Mouse (Mus musculus): ENCODE measurements around the gene Tmigd3. TPM values are rescaled to one million over a fixed set of nuclear protein-coding genes. Genes with fewer than 3 reads are reported as not detected.

The Tmigd3 gene
- polyA plus RNA-seq (2015; fragmentation: Nextera tagmentation; extraction: Ambion mirVana) = not detected in 2 replicates

- WGBS = 88% methylated on average over 3 of the region's 3 CpGs
- H3K36me3 ChIP-seq = no peaks in the 10 kb centered on the region
- no peak within 1 kb of the TSS for H3K4me2 ChIP-seq
- H3K27ac ChIP-seq (replicated peaks) = no peak within 1 kb of the TSS
- H3K27me3 ChIP-seq = no peaks in the 10 kb centered on the region
- H3K9ac ChIP-seq = no peak within 1 kb of the TSS
- no peak within 1 kb of the TSS for H3K4me3 ChIP-seq
- peaks cover 4% of the 10 kb centered on the region for H3K4me1 ChIP-seq (replicated peaks)
- ATAC-seq (ENCODE audit: low read depth) = no peak
- no peaks in the 10 kb centered on the region for H3K9me3 ChIP-seq
These were observed at the start of gene Tmigd3, which contains the start of gene Adora3 for GRCm38 (mm10) chr3:105870558-105870957. Gene Tmigd3 (plus strand): TSS chr3:105870903. Gene Adora3 (plus strand): TSS chr3:105870858.

GRCm38 (mm10) chr3:105821504-105821903 lies 49.2 kb upstream of the Tmigd3 start:
- Histone ChIP-seq H3K4me2 (no peak overlapping the region), H3K4me3 (no peak overlapping the region), H3K27ac (replicated peaks) (no peak overlapping the region), H3K9ac (no peak overlapping the region), H3K4me1 (replicated peaks) (no peaks in the 10 kb centered on the region), H3K27me3 (no peaks in the 10 kb centered on the region), H3K36me3 (no peaks in the 10 kb centered on the region), H3K9me3 (no peaks in the 10 kb centered on the region)
- 94% methylated on average over 3 of the region's 3 CpGs for WGBS
- no peak for ATAC-seq (ENCODE audit: low read depth)

- Histone ChIP-seq H3K4me3 (no peak overlapping the region), H3K27me3 (no peaks in the 10 kb centered on the region)
- no peak for ATAC-seq (ENCODE audit: low read depth)
These were observed 47.1 kb upstream of the Tmigd3 start for GRCm38 (mm10) chr3:105823609-105824008.

GRCm38 (mm10) chr3:105824103-105824502 lies 46.6 kb upstream of the Tmigd3 start:
- H3K27me3 ChIP-seq = no peaks in the 10 kb centered on the region
- no peak overlapping the region for H3K4me3 ChIP-seq
- no peaks in the 10 kb centered on the region for H3K9me3 ChIP-seq
- no peak overlapping the region for H3K4me2 ChIP-seq
- no peaks in the 10 kb centered on the region for H3K36me3 ChIP-seq
- ATAC-seq (ENCODE audit: low read depth) = no peak
- H3K4me1 ChIP-seq (replicated peaks) = no peaks in the 10 kb centered on the region
- no peak overlapping the region for H3K27ac ChIP-seq (replicated peaks)
- 63% methylated on average over 5 of the region's 5 CpGs for WGBS
- no peak overlapping the region for H3K9ac ChIP-seq

More at GRCm38 (mm10) chr3:105823609-105824008, 47.1 kb upstream of the Tmigd3 start:
- H3K36me3 ChIP-seq = no peaks in the 10 kb centered on the region
- no peak overlapping the region for H3K4me2 ChIP-seq
- H3K27ac ChIP-seq (replicated peaks) = no peak overlapping the region
- no peak overlapping the region for H3K9ac ChIP-seq
- no peaks in the 10 kb centered on the region for H3K9me3 ChIP-seq
- no peaks in the 10 kb centered on the region for H3K4me1 ChIP-seq (replicated peaks)

GRCm38 (mm10) chr3:105824704-105825103 lies 46.0 kb upstream of the Tmigd3 start:
- Histone ChIP-seq H3K27me3 (no peaks in the 10 kb centered on the region), H3K4me2 (no peak overlapping the region), H3K9ac (no peak overlapping the region), H3K36me3 (no peaks in the 10 kb centered on the region), H3K9me3 (no peaks in the 10 kb centered on the region), H3K27ac (replicated peaks) (no peak overlapping the region), H3K4me1 (replicated peaks) (no peaks in the 10 kb centered on the region), H3K4me3 (no peak overlapping the region)
- no peak for ATAC-seq (ENCODE audit: low read depth)
- WGBS = 61% methylated on average over 2 of the region's 2 CpGs

- H3K4me3 ChIP-seq = no peak overlapping the region
- no peaks in the 10 kb centered on the region for H3K27me3 ChIP-seq
- no peak for ATAC-seq (ENCODE audit: low read depth)
- H3K4me2 ChIP-seq = no peak overlapping the region
- H3K4me1 ChIP-seq (replicated peaks) = no peaks in the 10 kb centered on the region
- 73% methylated on average over 7 of the region's 7 CpGs for WGBS
- H3K9me3 ChIP-seq = no peaks in the 10 kb centered on the region
- H3K36me3 ChIP-seq = no peaks in the 10 kb centered on the region
- no peak overlapping the region for H3K27ac ChIP-seq (replicated peaks)
- no peak overlapping the region for H3K9ac ChIP-seq
These were observed 45.1 kb upstream of the Tmigd3 start for GRCm38 (mm10) chr3:105825501-105826161.

- Histone ChIP-seq H3K9me3 (no peaks in the 10 kb centered on the region), H3K36me3 (no peaks in the 10 kb centered on the region), H3K4me3 (no peak overlapping the region), H3K4me1 (replicated peaks) (no peaks in the 10 kb centered on the region), H3K27me3 (no peaks in the 10 kb centered on the region), H3K9ac (no peak overlapping the region), H3K4me2 (no peak overlapping the region), H3K27ac (replicated peaks) (no peak overlapping the region)
- ATAC-seq (ENCODE audit: low read depth) = no peak
- 94% methylated on average over 3 of the region's 3 CpGs for WGBS
These were observed 39.1 kb upstream of the Tmigd3 start for GRCm38 (mm10) chr3:105831584-105831983.

- WGBS = 93% methylated on average over 3 of the region's 3 CpGs
- H3K9me3 ChIP-seq = no peaks in the 10 kb centered on the region
- H3K4me1 ChIP-seq (replicated peaks) = no peaks in the 10 kb centered on the region
- H3K36me3 ChIP-seq = no peaks in the 10 kb centered on the region
- H3K27me3 ChIP-seq = no peaks in the 10 kb centered on the region
- no peak overlapping the region for H3K27ac ChIP-seq (replicated peaks)
- no peak overlapping the region for H3K4me2 ChIP-seq
- no peak overlapping the region for H3K4me3 ChIP-seq
- H3K9ac ChIP-seq = no peak overlapping the region
- ATAC-seq (ENCODE audit: low read depth) = no peak
These were observed 34.8 kb upstream of the Tmigd3 start for GRCm38 (mm10) chr3:105835875-105836274.

GRCm38 (mm10) chr3:105836883-105837282 lies 33.8 kb upstream of the Tmigd3 start:
- H3K4me1 ChIP-seq (replicated peaks) = no peaks in the 10 kb centered on the region
- H3K27ac ChIP-seq (replicated peaks) = no peak overlapping the region
- 86% methylated on average over 3 of the region's 3 CpGs for WGBS
- no peak for ATAC-seq (ENCODE audit: low read depth)
- H3K36me3 ChIP-seq = no peaks in the 10 kb centered on the region
- no peak overlapping the region for H3K4me3 ChIP-seq
- H3K27me3 ChIP-seq = no peaks in the 10 kb centered on the region
- H3K4me2 ChIP-seq = no peak overlapping the region
- H3K9me3 ChIP-seq = no peaks in the 10 kb centered on the region
- no peak overlapping the region for H3K9ac ChIP-seq

- H3K4me2 ChIP-seq = no peak overlapping the region
- no peak overlapping the region for H3K9ac ChIP-seq
- H3K9me3 ChIP-seq = no peaks in the 10 kb centered on the region
- H3K4me3 ChIP-seq = no peak overlapping the region
- no peak overlapping the region for H3K27ac ChIP-seq (replicated peaks)
- no peaks in the 10 kb centered on the region for H3K36me3 ChIP-seq
- 87% methylated on average over 3 of the region's 3 CpGs for WGBS
- no peaks in the 10 kb centered on the region for H3K27me3 ChIP-seq
- no peak for ATAC-seq (ENCODE audit: low read depth)
- no peaks in the 10 kb centered on the region for H3K4me1 ChIP-seq (replicated peaks)
These were observed 32.0 kb upstream of the Tmigd3 start for GRCm38 (mm10) chr3:105838655-105839054.

GRCm38 (mm10) chr3:105839836-105840235 lies 30.9 kb upstream of the Tmigd3 start:
- Histone ChIP-seq H3K4me2 (no peak overlapping the region), H3K9ac (no peak overlapping the region), H3K36me3 (no peaks in the 10 kb centered on the region), H3K9me3 (no peaks in the 10 kb centered on the region), H3K4me3 (no peak overlapping the region), H3K4me1 (replicated peaks) (no peaks in the 10 kb centered on the region), H3K27ac (replicated peaks) (no peak overlapping the region), H3K27me3 (no peaks in the 10 kb centered on the region)
- WGBS = 89% methylated on average over 4 of the region's 4 CpGs
- no peak for ATAC-seq (ENCODE audit: low read depth)

GRCm38 (mm10) chr3:105846294-105847069 lies 24.2 kb upstream of the Tmigd3 start:
- Histone ChIP-seq H3K36me3 (no peaks in the 10 kb centered on the region), H3K4me2 (no peak overlapping the region), H3K9me3 (no peaks in the 10 kb centered on the region), H3K27ac (replicated peaks) (no peak overlapping the region), H3K4me3 (no peak overlapping the region), H3K9ac (no peak overlapping the region), H3K4me1 (replicated peaks) (no peaks in the 10 kb centered on the region), H3K27me3 (no peaks in the 10 kb centered on the region)
- ATAC-seq (ENCODE audit: low read depth) = no peak
- 70% methylated on average over 7 of the region's 7 CpGs for WGBS
